Comparison of ENCODE assay signal across 18 mouse cellular contexts in the genomic region with DNA sequence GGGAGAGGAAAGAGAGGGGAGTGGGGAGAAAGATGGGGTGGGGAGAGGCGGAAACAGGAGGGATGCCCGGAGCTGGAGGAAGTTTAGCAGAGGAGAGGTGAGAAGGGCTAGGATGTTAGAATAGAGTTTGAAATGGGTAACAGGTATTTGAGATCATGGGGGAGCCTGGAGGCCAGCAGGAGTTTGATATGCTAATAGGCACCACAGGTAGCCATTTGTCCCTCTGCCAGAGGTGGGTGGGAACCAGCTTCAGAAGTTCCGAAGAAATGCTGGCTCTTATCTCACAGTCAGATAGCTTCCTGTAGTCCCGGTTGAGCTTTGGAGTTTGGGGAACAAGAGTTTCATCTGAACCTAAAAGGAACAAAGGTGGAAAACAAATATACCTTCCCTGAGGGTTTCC.
DNase-seq lines count a peak whose midpoint lies in the region; ATAC-seq lines count a peak whose summit lies in the region.
"Had no signal": no experiment of that assay in that cellular context is flagged by ENCODE, and none has a peak within 500 bp of the region (broad histone marks: within the 10 kb centered on the region; RNA-seq: fewer than 3 reads in every experiment).

No protein-coding gene starts in this region.

- H3K9ac ChIP-seq in hindbrain, embryonic 13.5 days = no peak overlapping the region
- no peak overlapping the region for H3K9ac ChIP-seq in hindbrain, embryonic 16.5 days (ENCODE audit: low read depth, low read length)
- H3K9ac ChIP-seq in midbrain, embryonic 15.5 days = no peak overlapping the region
- no peak overlapping the region for H3K9ac ChIP-seq in midbrain, embryonic 13.5 days (replicated peaks)
- H3K9ac ChIP-seq: forebrain, embryonic 15.5 days; heart, embryonic 15.5 days had no signal

- no peak overlapping the region for H3K4me3 ChIP-seq in hindbrain, embryonic 13.5 days
- H3K4me3 ChIP-seq in hindbrain, embryonic 16.5 days (ENCODE audit: low read length) = no peak overlapping the region
- H3K4me3 ChIP-seq in midbrain, embryonic 15.5 days = no peak overlapping the region
- H3K4me3 ChIP-seq in midbrain, embryonic 13.5 days (replicated peaks) = no peak overlapping the region
- H3K4me3 ChIP-seq: embryonic facial prominence, embryonic 10.5 days; forebrain, embryonic 15.5 days; heart, embryonic 15.5 days had no signal

- no peaks in the 10 kb centered on the region for H3K9me3 ChIP-seq in hindbrain, embryonic 13.5 days
- H3K9me3 ChIP-seq in hindbrain, embryonic 16.5 days (ENCODE audit: control insufficient read depth, low read length) = no peaks in the 10 kb centered on the region
- H3K9me3 ChIP-seq in midbrain, embryonic 15.5 days = no peaks in the 10 kb centered on the region
- H3K9me3 ChIP-seq in midbrain, embryonic 13.5 days = no peaks in the 10 kb centered on the region
- H3K9me3 ChIP-seq: embryonic facial prominence, embryonic 10.5 days; forebrain, embryonic 15.5 days; heart, embryonic 15.5 days had no signal

- DNase-seq in ES-CJ7 (ENCODE audit: low read depth, low spot score) = peak; percentile 77
- DNase-seq: adrenal gland, adult 2 months; adrenal gland, postnatal 25 days; cerebellum, adult 2 months; cerebellum, postnatal 10 days; gastrocnemius, postnatal 36 days; heart, adult 18-20 months; heart, postnatal 14 days had no signal

- H3K4me2 ChIP-seq in hindbrain, embryonic 13.5 days = no peak overlapping the region
- no peak overlapping the region for H3K4me2 ChIP-seq in hindbrain, embryonic 16.5 days (ENCODE audit: low read length)
- no peak overlapping the region for H3K4me2 ChIP-seq in midbrain, embryonic 15.5 days
- no peak overlapping the region for H3K4me2 ChIP-seq in midbrain, embryonic 13.5 days (replicated peaks)
- H3K4me2 ChIP-seq: forebrain, embryonic 15.5 days; heart, embryonic 11.5 days; heart, embryonic 15.5 days had no signal

- 19% methylated on average over 4 of the region's 4 CpGs for WGBS in hindbrain, embryonic 13.5 days
- WGBS in hindbrain, embryonic 16.5 days = 22% methylated on average over 4 of the region's 4 CpGs
- WGBS in midbrain, embryonic 15.5 days = 22% methylated on average over 4 of the region's 4 CpGs
- WGBS in midbrain, embryonic 13.5 days = 27% methylated on average over 4 of the region's 4 CpGs

- H3K36me3 ChIP-seq in hindbrain, embryonic 13.5 days = no peaks in the 10 kb centered on the region
- H3K36me3 ChIP-seq in hindbrain, embryonic 16.5 days (ENCODE audit: control insufficient read depth, insufficient read depth, low read length) = no peaks in the 10 kb centered on the region
- H3K36me3 ChIP-seq in midbrain, embryonic 15.5 days (replicated peaks) = no peaks in the 10 kb centered on the region
- H3K36me3 ChIP-seq in midbrain, embryonic 13.5 days = no peaks in the 10 kb centered on the region
- H3K36me3 ChIP-seq: embryonic facial prominence, embryonic 10.5 days; forebrain, embryonic 15.5 days; heart, embryonic 15.5 days had no signal

- H3K27ac ChIP-seq in hindbrain, embryonic 13.5 days = peak overlapping the region; percentile 86
- no peak overlapping the region for H3K27ac ChIP-seq in hindbrain, embryonic 16.5 days (ENCODE audit: low read depth, low read length)
- peak overlapping the region; percentile 83; the same call in 1 of the 2 replicates for H3K27ac ChIP-seq in midbrain, embryonic 15.5 days
- H3K27ac ChIP-seq in midbrain, embryonic 13.5 days = no peak overlapping the region
- H3K27ac ChIP-seq: embryonic facial prominence, embryonic 10.5 days; forebrain, embryonic 15.5 days; heart, embryonic 15.5 days had no signal

- peaks cover 25% of the 10 kb centered on the region for H3K4me1 ChIP-seq in hindbrain, embryonic 13.5 days (replicated peaks)
- peaks cover 22% of the 10 kb centered on the region for H3K4me1 ChIP-seq in hindbrain, embryonic 16.5 days (ENCODE audit: control insufficient read depth, insufficient read depth, low read depth, low read length)
- peaks cover 21% of the 10 kb centered on the region for H3K4me1 ChIP-seq in midbrain, embryonic 15.5 days
- H3K4me1 ChIP-seq in midbrain, embryonic 13.5 days (replicated peaks) = peaks cover 18% of the 10 kb centered on the region
- H3K4me1 ChIP-seq: heart, embryonic 15.5 days had no signal

- no peak for ATAC-seq in hindbrain, embryonic 13.5 days (ENCODE audit: low FRiP score)
- ATAC-seq in hindbrain, embryonic 16.5 days = no peak
- ATAC-seq in midbrain, embryonic 15.5 days (replicated peaks) = no peak
- no peak for ATAC-seq in midbrain, embryonic 13.5 days
- no peak for ATAC-seq in CD4-positive, CD25-positive, alpha-beta regulatory T cell, adult 4 months
- ATAC-seq: intestine, embryonic 16.5 days had no signal

- H3K27me3 ChIP-seq in hindbrain, embryonic 13.5 days = no peaks in the 10 kb centered on the region; the same call in 1 of the 2 replicates
- no peaks in the 10 kb centered on the region; the same call in 1 of the 2 replicates for H3K27me3 ChIP-seq in hindbrain, embryonic 16.5 days (replicated peaks; ENCODE audit: control insufficient read depth, insufficient read depth, low read length)
- H3K27me3 ChIP-seq in midbrain, embryonic 15.5 days (replicated peaks) = no peaks in the 10 kb centered on the region
- no peaks in the 10 kb centered on the region for H3K27me3 ChIP-seq in midbrain, embryonic 13.5 days
- H3K27me3 ChIP-seq: forebrain, embryonic 15.5 days had no signal

Comparison
In these comparisons a context has a peak if more than half of its experiments do, and no peak if none do; other contexts are left out.
1. H3K27ac ChIP-seq: peak in hindbrain, embryonic 13.5 days (single experiment) and midbrain, embryonic 15.5 days (single experiment); none in hindbrain, embryonic 16.5 days (single experiment) and midbrain, embryonic 13.5 days (single experiment).